8 mouse cellular contexts compared by ENCODE assay signal in genomic region chr5:33011132-33012106, GRCm38 (mm10). TPM values are rescaled to one million over a fixed set of nuclear protein-coding genes. Genes with fewer than 3 reads are reported as not detected.
DNase-seq lines count a peak whose midpoint lies in the region; ATAC-seq and TF ChIP-seq lines count a peak whose summit lies in the region.

No protein-coding gene starts in this region.

- WGBS in forebrain, postnatal 0 days = 23% methylated on average over 15 of the region's 15 CpGs
- 34% methylated on average over 15 of the region's 15 CpGs for WGBS in midbrain, embryonic 12.5 days

- TF ChIP-seq CTCF in forebrain, postnatal 0 days (IDR thresholded peaks at IDR 0.05; ENCODE audit: low read depth) = no peak

- H3K36me3 ChIP-seq in forebrain, postnatal 0 days (ENCODE audit: insufficient read depth) = no peaks in the 10 kb centered on the region
- H3K36me3 ChIP-seq in midbrain, embryonic 12.5 days = no peaks in the 10 kb centered on the region

- H3K9ac ChIP-seq in forebrain, postnatal 0 days = peak overlapping the region; percentile 18; the same call in 1 of the 2 replicates
- H3K9ac ChIP-seq in midbrain, embryonic 12.5 days (replicated peaks) = no peak overlapping the region

- ATAC-seq in frontal cortex, adult (ENCODE audit: low TSS enrichment) = peak; percentile 18; the same call in 1 of the 2 replicates
- peak; percentile 50 for ATAC-seq in forebrain, postnatal 0 days
- peak; percentile 77 for ATAC-seq in midbrain, embryonic 12.5 days (ENCODE audit: low FRiP score, low read depth)
- ATAC-seq in inflammation-experienced regulatory T-cells, adult 6 months = no peak

- no peaks in the 10 kb centered on the region for H3K9me3 ChIP-seq in forebrain, postnatal 0 days (ENCODE audit: low read length)
- H3K9me3 ChIP-seq in midbrain, embryonic 12.5 days = no peaks in the 10 kb centered on the region

- peak overlapping the region; percentile 40; the same call in 1 of the 2 replicates for H3K27ac ChIP-seq in forebrain, postnatal 0 days (ENCODE audit: low read depth, low read length)
- H3K27ac ChIP-seq in midbrain, embryonic 12.5 days (replicated peaks) = peak overlapping the region; percentile 84

- peaks cover 19% of the 10 kb centered on the region for H3K4me1 ChIP-seq in forebrain, postnatal 0 days (ENCODE audit: insufficient read depth)
- H3K4me1 ChIP-seq in midbrain, embryonic 12.5 days = peaks cover 24% of the 10 kb centered on the region

- H3K27me3 ChIP-seq in forebrain, postnatal 0 days (ENCODE audit: insufficient read depth, low read length) = no peaks in the 10 kb centered on the region
- peaks cover 5% of the 10 kb centered on the region; the same call in 1 of the 2 replicates for H3K27me3 ChIP-seq in midbrain, embryonic 12.5 days

- H3K4me3 ChIP-seq in forebrain, postnatal 0 days (ENCODE audit: low read depth, low read length) = no peak overlapping the region
- no peak overlapping the region for H3K4me3 ChIP-seq in midbrain, embryonic 12.5 days

- no peak for DNase-seq in frontal cortex, adult 2 months (ENCODE audit: extremely low spot score in 1 of 2, low spot score in 1 of 2)
- DNase-seq in cerebellum, adult 11-12 months = peak; percentile 77
- DNase-seq in forebrain, postnatal 0 days = peak; percentile 46
- no peak for DNase-seq in urinary bladder, postnatal 25 days (ENCODE audit: low spot score)
- no peak for DNase-seq in adipocyte (ENCODE audit: low spot score)

- 0 out of 2 replicates have a peak overlapping the region, but pooled peaks have one; percentile 10 for H3K4me2 ChIP-seq in forebrain, postnatal 0 days (ENCODE audit: low read depth)
- peak overlapping the region; percentile 27 for H3K4me2 ChIP-seq in midbrain, embryonic 12.5 days (replicated peaks)

RNA-seq across cellular contexts. Expression of gene Ywhah, which starts 7.2 kb away (rescaled TPM):
- 1,285 and 1,395 TPM in 2 replicates for polyA plus RNA-seq in frontal cortex, adult 2 months (2012; rRNA removed)
- 475 and 549 TPM in 2 replicates for total RNA-seq in forebrain, postnatal 0 days (2014; rRNA removed)
- polyA plus RNA-seq in forebrain, postnatal 0 days (2015; fragmentation: Nextera tagmentation; extraction: Ambion mirVana) = 744 and 971 TPM in 2 replicates
- 435 and 440 TPM in 2 replicates for polyA plus RNA-seq in midbrain, embryonic 12.5 days (2016; fragmentation: Nextera tagmentation; extraction: Ambion mirVana)
- 100 to 1,000 TPM; 206 to 398 (median 214) TPM for polyA plus RNA-seq in inflammation-experienced regulatory T-cells, adult 6 months (2017; shearing (Covaris generic))

Comparison
In these comparisons a context has a peak if more than half of its experiments do, and no peak if none do; other contexts are left out.
1. DNase-seq: peak in cerebellum, adult 11-12 months (single experiment) and forebrain, postnatal 0 days (single experiment); none in frontal cortex, adult 2 months (0 of 2), urinary bladder, postnatal 25 days (single experiment) and adipocyte (single experiment).